Mouse (Mus musculus): ENCODE results near the gene Sel1l2. TPM values are rescaled to one million over a fixed set of nuclear protein-coding genes. Genes with fewer than 3 reads are reported as not detected.
"Not testable (repeated sequence)": the region's sequence is repeated elsewhere in the genome, so short reads cannot be mapped to it uniquely, and the experiment has no call there.

Gene Sel1l2
- polyA plus RNA-seq, 1 experiment from 2014 or later: not detected

- H3K27ac ChIP-seq (replicated peaks): no peak overlapping the region
- H3K9me3 ChIP-seq: no peaks in the 10 kb centered on the region
- 93% methylated on average over 5 of the region's 5 CpGs for WGBS
- H3K9ac ChIP-seq (replicated peaks): no peak overlapping the region
- no peak overlapping the region for H3K4me3 ChIP-seq
- H3K36me3 ChIP-seq: peaks cover 34% of the 10 kb centered on the region
- no peaks in the 10 kb centered on the region for H3K27me3 ChIP-seq
- ATAC-seq (ENCODE audit: low FRiP score, low read depth): no peak
- no peak overlapping the region for H3K4me2 ChIP-seq (replicated peaks)
- H3K4me1 ChIP-seq: no peaks in the 10 kb centered on the region
Observed at GRCm38 (mm10) chr2:140202573-140202972, 186.9 kb downstream of the Sel1l2 start.

- no peak overlapping the region for H3K4me2 ChIP-seq (replicated peaks)
- no peaks in the 10 kb centered on the region for H3K9me3 ChIP-seq
- peaks cover 33% of the 10 kb centered on the region for H3K36me3 ChIP-seq
- H3K27me3 ChIP-seq: no peaks in the 10 kb centered on the region
- WGBS: 82% methylated on average over 2 of the region's 2 CpGs
- no peak for ATAC-seq (ENCODE audit: low FRiP score, low read depth)
- H3K4me1 ChIP-seq: no peaks in the 10 kb centered on the region
- no peak overlapping the region for H3K4me3 ChIP-seq
- no peak overlapping the region for H3K27ac ChIP-seq (replicated peaks)
- H3K9ac ChIP-seq (replicated peaks): no peak overlapping the region
Observed at GRCm38 (mm10) chr2:140200713-140201112, 188.8 kb downstream of the Sel1l2 start.

GRCm38 (mm10) chr2:140185685-140186210, 203.8 kb downstream of the Sel1l2 start:
- H3K4me3 ChIP-seq; H3K9me3 ChIP-seq; H3K4me1 ChIP-seq; H3K9ac ChIP-seq (replicated peaks); ATAC-seq (ENCODE audit: low FRiP score, low read depth); H3K27ac ChIP-seq (replicated peaks); H3K4me2 ChIP-seq (replicated peaks); H3K27me3 ChIP-seq: not testable (repeated sequence)
- H3K36me3 ChIP-seq: peaks cover 20% of the 10 kb centered on the region
- WGBS: 93% methylated on average over 3 of the region's 3 CpGs

Other genes with a start within 250 kb of the Sel1l2 start
- not detected in 2 replicates for gene Gm17374, start 237.7 kb downstream of the Sel1l2 start, polyA plus RNA-seq (2016; fragmentation: Nextera tagmentation; extraction: Ambion mirVana)
- 29.6 and 31.5 TPM in 2 replicates for gene Esf1, start 219.1 kb downstream of the Sel1l2 start, polyA plus RNA-seq (2016; fragmentation: Nextera tagmentation; extraction: Ambion mirVana)
- 29.1 and 30.2 TPM in 2 replicates for gene Ndufaf5, start 219.1 kb downstream of the Sel1l2 start, polyA plus RNA-seq (2016; fragmentation: Nextera tagmentation; extraction: Ambion mirVana)
- gene Macrod2, start 5.6 kb upstream of the Sel1l2 start, polyA plus RNA-seq (2016; fragmentation: Nextera tagmentation; extraction: Ambion mirVana): 52.4 and 59.9 TPM in 2 replicates